Mouse (Mus musculus) bone marrow macrophage, adult 2 months (primary cell): Measurements from ENCODE around the gene Rpl3. TPM values are rescaled to one million over a fixed set of nuclear protein-coding genes. Genes with fewer than 3 reads are reported as not detected.
A peak's percentile ranks its signal among the peaks of the same experiment; 100 is the strongest.

Source experiments
- H3K27ac ChIP-seq: 2 replicates; pipeline ENCODE4 v1.5.1; 2012; ENCODE audit warnings: low read depth, low read length; ENCODE audit not compliant: insufficient read depth
- H3K4me1 ChIP-seq: 2 replicates; pipeline ENCODE4 v1.6.1; 2012; ENCODE audit warnings: low read length; ENCODE audit not compliant: control insufficient read depth, insufficient read depth
- H3K4me3 ChIP-seq: 2 replicates; pipeline ENCODE4 v1.5.1; 2012; ENCODE audit warnings: mild to moderate bottlenecking, low read length, moderate library complexity; ENCODE audit not compliant: insufficient read depth
- CTCF ChIP-seq: IDR thresholded peaks from 2 replicates; pipeline ENCODE4 v1.5.1; 2012; ENCODE audit warnings: low read depth, mild to moderate bottlenecking, low read length, moderate library complexity
- POLR2A ChIP-seq: IDR thresholded peaks from 2 replicates; pipeline ENCODE4 v1.6.1; 2012; ENCODE audit warnings: mild to moderate bottlenecking, low read depth, low read length, borderline replicate concordance
- polyA plus RNA-seq: library from polyadenylated mRNA; stranded (reverse); fragments of >200 nt; gene quantifications from 2 replicates; pipeline ENCODE4 v1.2.4, GENCODE M21; 2012; ENCODE audit not compliant: missing spikeins, insufficient read depth, insufficient read length

Rpl3 gene
- polyA plus RNA-seq, 1 experiment = 928 TPM

GRCm38 (mm10) chr15:80072579-80073255, 19.0 kb downstream of the Rpl3 start:
- Histone ChIP-seq H3K4me1 (peaks cover 62% of the 10 kb centered on the region), H3K27ac (peak overlapping the region; percentile 91), H3K4me3 (no peak overlapping the region)
- TF ChIP-seq CTCF (no peak), POLR2A (no peak)

- peak overlapping the region; percentile 98 for H3K27ac ChIP-seq
- TF ChIP-seq POLR2A = no peak
- TF ChIP-seq CTCF = no peak
- H3K4me3 ChIP-seq = peak overlapping the region; percentile 33
- H3K4me1 ChIP-seq = peaks cover 62% of the 10 kb centered on the region
Measured at GRCm38 (mm10) chr15:80071951-80072437, 19.7 kb downstream of the Rpl3 start.

- TF ChIP-seq POLR2A (no peak), CTCF (no peak)
- Histone ChIP-seq H3K4me1 (peaks cover 48% of the 10 kb centered on the region), H3K4me3 (no peak overlapping the region), H3K27ac (no peak overlapping the region)
Measured at GRCm38 (mm10) chr15:80070095-80070644, 21.5 kb downstream of the Rpl3 start.

GRCm38 (mm10) chr15:80069171-80069570, 22.5 kb downstream of the Rpl3 start:
- TF ChIP-seq CTCF = no peak
- TF ChIP-seq POLR2A = no peak
- H3K27ac ChIP-seq = no peak overlapping the region

GRCm38 (mm10) chr15:80066538-80066937, 25.1 kb downstream of the Rpl3 start:
- no peak overlapping the region for H3K4me3 ChIP-seq
- H3K27ac ChIP-seq = no peak overlapping the region
- no peak for TF ChIP-seq POLR2A
- TF ChIP-seq CTCF = peak; percentile 57
- peaks cover 17% of the 10 kb centered on the region for H3K4me1 ChIP-seq

More at GRCm38 (mm10) chr15:80069171-80069570, 22.5 kb downstream of the Rpl3 start:
- Histone ChIP-seq H3K4me3 (no peak overlapping the region), H3K4me1 (peaks cover 40% of the 10 kb centered on the region)

- TF ChIP-seq POLR2A (no peak), CTCF (peak; percentile 58)
- no peak overlapping the region for H3K27ac ChIP-seq
- no peak overlapping the region for H3K4me3 ChIP-seq
- peaks cover 8% of the 10 kb centered on the region for H3K4me1 ChIP-seq
Measured at GRCm38 (mm10) chr15:80065414-80065813, 26.3 kb downstream of the Rpl3 start.

GRCm38 (mm10) chr15:80064965-80065364, 26.7 kb downstream of the Rpl3 start:
- Histone ChIP-seq H3K4me1 (peaks cover 3% of the 10 kb centered on the region), H3K4me3 (no peak overlapping the region), H3K27ac (no peak overlapping the region)
- TF ChIP-seq CTCF = no peak
- no peak for TF ChIP-seq POLR2A

- no peak overlapping the region for H3K4me3 ChIP-seq
- H3K4me1 ChIP-seq = no peaks in the 10 kb centered on the region
- no peak overlapping the region for H3K27ac ChIP-seq
- TF ChIP-seq CTCF (no peak), POLR2A (no peak)
Measured at GRCm38 (mm10) chr15:80062821-80063220, 28.8 kb downstream of the Rpl3 start.

GRCm38 (mm10) chr15:80062339-80062738, 29.3 kb downstream of the Rpl3 start:
- Histone ChIP-seq H3K27ac (no peak overlapping the region), H3K4me3 (no peak overlapping the region), H3K4me1 (no peaks in the 10 kb centered on the region)
- no peak for TF ChIP-seq CTCF
- TF ChIP-seq POLR2A = no peak

- Histone ChIP-seq H3K4me1 (no peaks in the 10 kb centered on the region), H3K4me3 (no peak overlapping the region), H3K27ac (no peak overlapping the region)
- TF ChIP-seq CTCF (no peak), POLR2A (no peak)
Measured at GRCm38 (mm10) chr15:80061071-80061550, 30.6 kb downstream of the Rpl3 start.
